Mouse (Mus musculus) embryonic facial prominence, embryonic 14.5 days (tissue): ENCODE measurements around the gene Snx29. TPM values are rescaled to one million over a fixed set of nuclear protein-coding genes. Genes with fewer than 3 reads are reported as not detected.
"Not testable (repeated sequence)": the region's sequence is repeated elsewhere in the genome, so short reads cannot be mapped to it uniquely, and the experiment has no call there.

Source experiments
- ATAC-seq: fragments of 200-750 bp; cut with Nextera tagmentation; 2 replicates; pipeline ENCODE4 v1.8.0; 2017; ENCODE audit warnings: low read depth, moderate number of reproducible peaks, moderate TSS enrichment
- DNase-seq: peaks from one replicate; pipeline ENCODE4 v3.0.0-alpha.2; 2015; ENCODE audit warnings: low spot score
- H3K27ac ChIP-seq: fragments of 300-500 bp; sonication (generic); replicated peaks from 2 replicates; pipeline ENCODE4 v1.5.1; 2014; ENCODE audit warnings: low read depth, mild to moderate bottlenecking, low read length, moderate library complexity
- H3K27me3 ChIP-seq: fragments of 300-500 bp; sonication (generic); replicated peaks from 2 replicates; pipeline ENCODE4 v1.6.1; 2014; ENCODE audit warnings: low read length; ENCODE audit not compliant: control insufficient read depth, insufficient read depth
- H3K36me3 ChIP-seq: fragments of 300-500 bp; sonication (generic); 2 replicates; pipeline ENCODE4 v1.6.1; 2014; ENCODE audit warnings: low read length, mixed read lengths; ENCODE audit not compliant: control insufficient read depth, insufficient read depth
- H3K4me1 ChIP-seq: fragments of 300-500 bp; sonication (generic); 2 replicates; pipeline ENCODE4 v1.6.1; 2014; ENCODE audit warnings: antibody characterized with exemption, low read length; ENCODE audit not compliant: control insufficient read depth, insufficient read depth
- H3K4me2 ChIP-seq: fragments of 300-500 bp; sonication (generic); 2 replicates; pipeline ENCODE4 v1.6.1; 2014; ENCODE audit warnings: low read depth, mild to moderate bottlenecking, low read length, moderate library complexity, mixed read lengths
- H3K4me3 ChIP-seq: fragments of 300-500 bp; sonication (generic); 2 replicates; pipeline ENCODE4 v1.5.1; 2014; ENCODE audit warnings: low read depth, mild to moderate bottlenecking, low read length
- H3K9ac ChIP-seq: fragments of 300-500 bp; sonication (generic); 2 replicates; pipeline ENCODE4 v1.6.1; 2014; ENCODE audit warnings: low read depth, mild to moderate bottlenecking, low read length, moderate library complexity, mixed read lengths
- H3K9me3 ChIP-seq: fragments of 300-500 bp; sonication (generic); 2 replicates; pipeline ENCODE4 v1.6.1; 2016; ENCODE audit warnings: low read length; ENCODE audit not compliant: control insufficient read depth
- WGBS: fragments of 180-500 bp; shearing (Covaris S2); extraction: QIAGEN DNeasy Blood & Tissue Kit; methylation state at CpG from one replicate; pipeline ENCODE4 v1.1.7; 2014; 5-methylcytosine and 5-hydroxymethylcytosine counted together
- polyA plus RNA-seq: library from polyadenylated mRNA; unstranded; fragments of >200 nt; fragmentation: Nextera tagmentation; extraction: Ambion mirVana; gene quantifications from 2 replicates; pipeline ENCODE4 v1.2.1, GENCODE M21; 2014

Snx29 gene
- 9.7 and 10.0 TPM in 2 replicates for polyA plus RNA-seq

DNA sequence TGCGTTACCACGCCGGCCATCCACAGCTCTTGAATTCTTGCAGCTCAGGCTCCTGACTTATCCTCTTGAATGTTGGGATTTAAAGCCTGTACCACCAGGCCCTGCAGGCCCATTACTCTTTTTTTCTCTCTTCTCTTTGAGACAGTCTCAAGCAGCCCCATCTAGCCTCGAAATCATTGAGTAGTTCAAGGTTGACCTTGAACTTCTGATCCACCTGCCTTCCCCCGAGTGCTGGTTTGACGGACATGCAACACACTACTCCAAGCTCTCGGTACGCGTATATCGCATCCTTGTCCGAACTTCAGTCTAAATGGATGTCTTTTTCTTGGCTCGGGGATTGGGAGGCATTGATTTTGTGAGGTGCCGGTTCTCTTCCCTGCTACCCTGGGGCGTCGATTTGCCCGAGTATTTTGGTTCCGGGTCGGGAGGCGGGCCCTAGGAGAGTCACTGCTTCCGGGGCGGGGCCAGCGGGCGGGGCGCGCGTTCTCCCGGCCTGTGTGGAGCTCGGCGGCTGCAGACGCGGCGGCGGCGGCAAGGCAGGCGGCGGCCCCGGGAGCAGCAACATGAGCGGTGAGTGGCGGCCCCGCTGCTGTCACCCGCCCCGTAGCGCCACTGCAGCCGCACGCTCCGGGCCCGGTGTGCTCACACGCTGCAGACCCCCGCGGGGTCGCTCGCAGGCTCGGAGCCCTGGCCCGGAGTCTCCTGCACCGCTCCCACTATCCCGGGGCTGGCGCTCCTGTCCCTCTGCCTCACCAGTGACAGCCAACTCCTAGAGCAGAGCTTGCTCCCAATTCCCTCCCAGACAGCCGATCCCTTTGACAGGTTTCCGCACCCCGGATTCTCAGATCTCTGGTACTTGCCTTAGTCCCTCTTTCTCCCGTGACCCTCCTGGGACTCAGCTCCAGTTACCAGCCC lies at the start of gene Snx29:
Gene Snx29 (plus strand): TSS at position 500 of the 915 bp plus-strand sequence.
- Histone ChIP-seq H3K4me3 (peak within 1 kb of the TSS; percentile 80), H3K4me2 (peak within 1 kb of the TSS; percentile 95), H3K9ac (peak within 1 kb of the TSS; percentile 84), H3K4me1 (peaks cover 9% of the 10 kb centered on the region), H3K36me3 (no peaks in the 10 kb centered on the region), H3K27ac (peak within 1 kb of the TSS; percentile 79), H3K27me3 (no peaks in the 10 kb centered on the region), H3K9me3 (no peaks in the 10 kb centered on the region)
- WGBS = 10% methylated on average over 24 of the region's 61 CpGs
- ATAC-seq (peak; percentile 99), DNase-seq (peak; percentile 94)

DNA sequence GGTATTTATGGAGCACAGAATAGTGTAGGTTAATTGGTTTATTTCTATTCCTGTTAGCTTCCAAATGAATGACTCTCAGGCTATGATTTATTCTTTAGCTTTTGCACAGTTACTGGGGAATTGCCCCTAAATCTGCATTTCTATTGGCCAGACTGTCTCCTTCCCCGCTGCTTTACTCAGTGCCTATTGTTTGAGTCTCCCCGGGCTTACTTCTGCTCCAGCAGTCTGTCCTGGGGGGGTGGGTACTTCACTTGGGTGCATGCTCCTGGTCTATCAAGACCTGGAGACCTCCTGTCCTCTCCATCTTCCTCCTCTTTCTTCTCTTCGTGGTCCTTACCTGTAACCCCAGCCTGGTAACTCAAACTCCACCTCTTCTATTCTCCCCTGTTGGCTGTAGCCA lies 45.8 kb upstream of the Snx29 start:
- Histone ChIP-seq H3K4me3 (no peak overlapping the region), H3K4me2 (no peak overlapping the region), H3K27ac (no peak overlapping the region), H3K27me3 (no peaks in the 10 kb centered on the region), H3K9me3 (no peaks in the 10 kb centered on the region), H3K9ac (no peak overlapping the region), H3K36me3 (no peaks in the 10 kb centered on the region), H3K4me1 (0 out of 2 replicates have a peak, but pooled peaks cover 3% of the 10 kb centered on the region)
- no peak for DNase-seq
- no peak for ATAC-seq
- WGBS = 54% methylated on average over 3 of the region's 3 CpGs

- no peaks in the 10 kb centered on the region for H3K9me3 ChIP-seq
- no peak overlapping the region for H3K4me3 ChIP-seq
- ATAC-seq = no peak
- no peak overlapping the region for H3K27ac ChIP-seq
- DNase-seq = no peak
- no peak overlapping the region for H3K9ac ChIP-seq
- no peaks in the 10 kb centered on the region for H3K36me3 ChIP-seq
- WGBS = 73% methylated on average over 6 of the region's 6 CpGs
- H3K4me1 ChIP-seq = no peaks in the 10 kb centered on the region
- no peak overlapping the region for H3K4me2 ChIP-seq
- H3K27me3 ChIP-seq = no peaks in the 10 kb centered on the region
Measured at GRCm38 (mm10) chr16:11278778-11279177, 43.9 kb upstream of the Snx29 start.

DNA sequence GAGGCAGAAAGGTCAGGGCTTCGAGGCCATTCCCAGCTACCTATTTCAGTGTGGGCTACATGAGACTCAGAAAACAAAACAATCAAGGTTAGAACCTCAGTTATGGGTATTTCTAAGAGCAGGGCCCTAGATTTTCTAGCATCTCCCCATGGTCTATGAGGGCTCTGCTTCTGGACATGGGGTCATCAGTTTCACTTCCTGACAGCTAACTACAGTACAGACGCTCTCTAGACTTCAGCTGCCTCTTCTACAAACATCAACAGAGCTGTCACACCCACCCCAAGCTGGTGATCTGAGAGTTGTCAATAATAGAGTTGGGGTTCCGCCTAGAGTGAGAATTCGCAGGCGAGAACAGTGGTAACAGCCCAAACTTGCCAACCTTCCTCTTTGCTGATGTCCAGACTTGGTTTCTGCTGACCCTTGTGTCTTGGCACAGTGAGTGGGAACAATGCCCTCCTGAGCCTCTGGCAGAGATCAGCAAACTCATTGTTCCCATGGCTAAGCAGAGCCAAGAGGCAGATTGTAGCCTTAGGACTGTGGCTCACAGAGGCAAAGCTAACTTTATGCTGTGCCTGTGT lies 40.0 kb upstream of the Snx29 start:
- no peaks in the 10 kb centered on the region for H3K9me3 ChIP-seq
- H3K4me2 ChIP-seq = no peak overlapping the region
- no peak overlapping the region for H3K27ac ChIP-seq
- WGBS = 81% methylated on average over 5 of the region's 5 CpGs
- H3K4me3 ChIP-seq = no peak overlapping the region
- H3K36me3 ChIP-seq = no peaks in the 10 kb centered on the region
- no peaks in the 10 kb centered on the region for H3K27me3 ChIP-seq
- H3K4me1 ChIP-seq = no peaks in the 10 kb centered on the region
- no peak overlapping the region for H3K9ac ChIP-seq
- no peak for ATAC-seq
- DNase-seq = no peak

DNA sequence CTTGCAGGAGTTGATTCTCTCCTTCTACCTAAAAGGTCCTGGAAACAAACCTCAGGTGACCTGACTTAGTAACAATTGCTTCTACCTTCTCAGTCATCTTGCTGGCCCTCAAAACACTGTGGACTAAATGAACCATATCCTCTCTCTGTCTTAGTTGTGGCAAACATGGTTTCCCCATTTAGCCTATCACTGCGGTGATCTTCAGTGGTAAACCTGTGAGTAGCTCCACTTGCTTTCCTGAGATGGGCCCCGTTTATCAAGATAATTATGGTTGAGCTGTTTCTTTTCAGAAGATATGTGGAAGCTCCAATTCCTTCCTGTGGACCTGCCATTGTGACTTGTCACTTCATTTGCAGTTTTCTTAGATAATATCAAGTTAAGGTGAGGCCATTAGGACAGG lies 37.8 kb upstream of the Snx29 start:
- H3K4me1 ChIP-seq = no peaks in the 10 kb centered on the region
- H3K36me3 ChIP-seq = no peaks in the 10 kb centered on the region
- H3K9me3 ChIP-seq = peaks cover 9% of the 10 kb centered on the region; the same call in 1 of the 2 replicates
- H3K4me3 ChIP-seq = no peak overlapping the region
- ATAC-seq (no peak), DNase-seq (no peak)
- H3K27ac ChIP-seq = no peak overlapping the region
- H3K9ac ChIP-seq = no peak overlapping the region
- H3K27me3 ChIP-seq = no peaks in the 10 kb centered on the region
- 84% methylated on average over 2 of the region's 2 CpGs for WGBS
- no peak overlapping the region for H3K4me2 ChIP-seq

DNA sequence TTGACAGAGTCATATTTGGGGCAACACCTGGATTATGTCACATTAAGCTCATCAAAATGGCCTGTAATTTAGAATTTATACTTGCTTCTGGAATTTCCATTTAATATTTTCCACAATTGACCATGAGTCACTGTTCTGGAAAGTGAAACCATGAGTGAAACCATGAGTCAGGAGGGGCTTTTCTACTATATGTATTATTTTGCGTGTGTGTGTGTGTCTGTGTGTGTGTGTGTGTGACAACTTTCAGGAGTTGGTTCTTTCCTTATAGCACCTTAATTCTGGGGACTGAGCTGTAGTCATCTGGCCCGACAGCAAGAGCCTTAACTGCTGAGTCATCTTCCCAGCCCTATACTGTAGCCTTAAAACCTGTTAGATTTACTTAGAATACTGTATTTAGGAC lies 36.8 kb upstream of the Snx29 start:
- 88% methylated on average over 2 of the region's 2 CpGs for WGBS
- no peak overlapping the region for H3K4me3 ChIP-seq
- H3K4me1 ChIP-seq = no peaks in the 10 kb centered on the region
- DNase-seq (no peak), ATAC-seq (no peak)
- H3K9ac ChIP-seq = no peak overlapping the region
- peaks cover 14% of the 10 kb centered on the region; the same call in 1 of the 2 replicates for H3K9me3 ChIP-seq
- H3K27ac ChIP-seq = no peak overlapping the region
- H3K27me3 ChIP-seq = no peaks in the 10 kb centered on the region
- H3K36me3 ChIP-seq = no peaks in the 10 kb centered on the region
- H3K4me2 ChIP-seq = no peak overlapping the region

- H3K27ac ChIP-seq, H3K36me3 ChIP-seq, H3K27me3 ChIP-seq, H3K9ac ChIP-seq, H3K4me3 ChIP-seq, H3K4me2 ChIP-seq, DNase-seq, H3K4me1 ChIP-seq, ATAC-seq: not testable (repeated sequence)
- H3K9me3 ChIP-seq = peaks cover 14% of the 10 kb centered on the region; the same call in 1 of the 2 replicates
- 86% methylated on average over 7 of the region's 8 CpGs for WGBS
Measured at GRCm38 (mm10) chr16:11288873-11289272, 33.8 kb upstream of the Snx29 start.

DNA sequence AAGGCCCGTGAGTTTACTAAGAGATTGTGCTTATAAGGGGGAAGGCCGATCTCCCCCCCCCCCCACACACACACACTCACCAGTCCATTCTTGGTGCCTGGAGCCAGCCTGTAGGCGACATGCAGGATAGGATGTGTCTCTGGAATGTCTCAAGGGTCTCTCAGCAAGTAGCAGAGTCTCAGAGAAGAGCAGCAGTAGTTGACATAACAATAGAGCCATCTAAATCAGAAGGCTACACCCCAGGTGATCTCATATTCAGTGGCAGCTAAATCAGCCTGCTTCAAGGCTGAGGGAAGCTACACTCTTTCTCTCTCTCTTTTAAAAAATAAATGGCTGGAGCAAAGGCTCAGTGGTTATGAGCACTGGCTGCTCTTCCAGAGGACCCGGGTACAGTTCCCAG lies 27.1 kb upstream of the Snx29 start:
- H3K4me3 ChIP-seq, H3K36me3 ChIP-seq, H3K27me3 ChIP-seq, DNase-seq, H3K4me2 ChIP-seq, H3K9ac ChIP-seq, H3K9me3 ChIP-seq, ATAC-seq, H3K4me1 ChIP-seq, H3K27ac ChIP-seq: not testable (repeated sequence)
- 82% methylated on average over 4 of the region's 4 CpGs for WGBS
